Mouse (Mus musculus): ENCODE measurements around the gene Cab39. TPM values are rescaled to one million over a fixed set of nuclear protein-coding genes. Genes with fewer than 3 reads are reported as not detected.

Cab39 gene
- polyA plus RNA-seq, 1 experiment from 2014 or later, result 29.2 TPM

- Histone ChIP-seq H3K27me3 (no peaks in the 10 kb centered on the region), H3K27ac (no peak overlapping the region), H3K9ac (no peak overlapping the region), H3K36me3 (peaks cover 45% of the 10 kb centered on the region), H3K4me2 (no peak overlapping the region), H3K4me3 (no peak overlapping the region), H3K4me1 (no peaks in the 10 kb centered on the region), H3K9me3 (no peaks in the 10 kb centered on the region)
- ATAC-seq (ENCODE audit: insufficient number of reproducible peaks, insufficient read depth, low FRiP score, low TSS enrichment, low read depth), result no peak
- WGBS, result 95% methylated on average over 5 of the region's 5 CpGs
Observed at GRCm38 (mm10) chr1:85850851-85851250, 57.6 kb downstream of the Cab39 start.

- Histone ChIP-seq H3K4me2 (no peak overlapping the region), H3K4me3 (no peak overlapping the region), H3K9me3 (no peaks in the 10 kb centered on the region), H3K27me3 (no peaks in the 10 kb centered on the region), H3K27ac (no peak overlapping the region), H3K36me3 (peaks cover 31% of the 10 kb centered on the region), H3K9ac (no peak overlapping the region), H3K4me1 (no peaks in the 10 kb centered on the region)
- no peak for ATAC-seq (ENCODE audit: insufficient number of reproducible peaks, insufficient read depth, low FRiP score, low TSS enrichment, low read depth)
- 74% methylated on average over 2 of the region's 2 CpGs for WGBS
Observed at GRCm38 (mm10) chr1:85852996-85853689, 59.9 kb downstream of the Cab39 start.

GRCm38 (mm10) chr1:85853865-85854264, 60.6 kb downstream of the Cab39 start:
- Histone ChIP-seq H3K9ac (no peak overlapping the region), H3K4me2 (no peak overlapping the region), H3K27ac (no peak overlapping the region), H3K9me3 (no peaks in the 10 kb centered on the region), H3K27me3 (no peaks in the 10 kb centered on the region), H3K36me3 (peaks cover 24% of the 10 kb centered on the region), H3K4me3 (no peak overlapping the region), H3K4me1 (no peaks in the 10 kb centered on the region)
- WGBS, result 91% methylated on average over 2 of the region's 2 CpGs
- ATAC-seq (ENCODE audit: insufficient number of reproducible peaks, insufficient read depth, low FRiP score, low TSS enrichment, low read depth), result no peak

GRCm38 (mm10) chr1:85854475-85854874, 61.2 kb downstream of the Cab39 start:
- no peak overlapping the region for H3K4me3 ChIP-seq
- H3K4me1 ChIP-seq, result no peaks in the 10 kb centered on the region
- H3K27ac ChIP-seq, result no peak overlapping the region
- no peak overlapping the region for H3K9ac ChIP-seq
- no peaks in the 10 kb centered on the region for H3K9me3 ChIP-seq
- no peak overlapping the region for H3K4me2 ChIP-seq
- WGBS, result 63% methylated on average over 2 of the region's 2 CpGs
- no peaks in the 10 kb centered on the region for H3K27me3 ChIP-seq
- ATAC-seq (ENCODE audit: insufficient number of reproducible peaks, insufficient read depth, low FRiP score, low TSS enrichment, low read depth), result no peak
- peaks cover 18% of the 10 kb centered on the region for H3K36me3 ChIP-seq

DNA sequence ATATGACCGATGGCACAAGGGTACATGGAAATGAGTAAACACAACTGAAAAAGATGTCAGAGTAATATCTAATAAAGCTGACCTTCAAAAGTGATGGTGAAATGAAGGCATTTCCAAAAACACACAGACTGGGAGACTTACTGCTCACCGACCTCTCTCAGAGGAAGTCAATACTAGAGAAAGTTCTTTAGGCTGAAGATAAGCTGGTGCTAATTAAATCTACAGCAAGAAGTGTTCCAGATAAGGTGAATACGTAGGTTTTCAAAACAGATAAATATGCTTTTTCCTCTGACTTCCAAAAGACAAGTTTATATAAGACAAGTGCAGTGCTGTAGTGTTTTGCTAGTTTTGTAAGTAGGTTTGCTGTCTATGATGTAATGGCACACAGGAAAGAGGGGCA, 63.0 kb downstream of the Cab39 start:
- no peaks in the 10 kb centered on the region for H3K4me1 ChIP-seq
- ATAC-seq (ENCODE audit: insufficient number of reproducible peaks, insufficient read depth, low FRiP score, low TSS enrichment, low read depth), result no peak

GRCm38 (mm10) chr1:85857261-85857754, 64.1 kb downstream of the Cab39 start:
- Histone ChIP-seq H3K9ac (no peak overlapping the region), H3K27me3 (no peaks in the 10 kb centered on the region), H3K4me1 (no peaks in the 10 kb centered on the region), H3K27ac (no peak overlapping the region), H3K4me3 (no peak overlapping the region), H3K9me3 (peaks cover 10% of the 10 kb centered on the region; the same call in 1 of the 2 replicates), H3K4me2 (no peak overlapping the region), H3K36me3 (no peaks in the 10 kb centered on the region; the same call in 1 of the 2 replicates)
- 80% methylated on average over 6 of the region's 6 CpGs for WGBS
- ATAC-seq (ENCODE audit: insufficient number of reproducible peaks, insufficient read depth, low FRiP score, low TSS enrichment, low read depth), result no peak

More for the DNA sequence above, 63.0 kb downstream of the Cab39 start:
- H3K9ac ChIP-seq, result no peak overlapping the region
- no peak overlapping the region for H3K4me3 ChIP-seq
- WGBS, result 82% methylated on average over 3 of the region's 3 CpGs
- peaks cover 8% of the 10 kb centered on the region for H3K36me3 ChIP-seq
- H3K27ac ChIP-seq, result no peak overlapping the region
- no peaks in the 10 kb centered on the region for H3K27me3 ChIP-seq
- no peak overlapping the region for H3K4me2 ChIP-seq
- H3K9me3 ChIP-seq, result 0 out of 2 replicates have a peak, but pooled peaks cover 1% of the 10 kb centered on the region

- 76% methylated on average over 10 of the region's 10 CpGs for WGBS
- Histone ChIP-seq H3K4me2 (no peak overlapping the region), H3K27me3 (no peaks in the 10 kb centered on the region), H3K4me3 (no peak overlapping the region), H3K9me3 (peaks cover 11% of the 10 kb centered on the region; the same call in 1 of the 2 replicates), H3K36me3 (no peaks in the 10 kb centered on the region), H3K9ac (no peak overlapping the region), H3K27ac (no peak overlapping the region), H3K4me1 (no peaks in the 10 kb centered on the region)
- no peak for ATAC-seq (ENCODE audit: insufficient number of reproducible peaks, insufficient read depth, low FRiP score, low TSS enrichment, low read depth)
Observed at GRCm38 (mm10) chr1:85864383-85864782, 71.1 kb downstream of the Cab39 start.

GRCm38 (mm10) chr1:85870001-85870400, 76.8 kb downstream of the Cab39 start:
- no peaks in the 10 kb centered on the region for H3K4me1 ChIP-seq
- H3K4me3 ChIP-seq, result no peak overlapping the region
- WGBS, result 77% methylated on average over 7 of the region's 7 CpGs
- no peaks in the 10 kb centered on the region for H3K36me3 ChIP-seq
- H3K27ac ChIP-seq, result no peak overlapping the region
- H3K9ac ChIP-seq, result no peak overlapping the region
- no peak for ATAC-seq (ENCODE audit: insufficient number of reproducible peaks, insufficient read depth, low FRiP score, low TSS enrichment, low read depth)
- H3K27me3 ChIP-seq, result no peaks in the 10 kb centered on the region
- H3K9me3 ChIP-seq, result no peaks in the 10 kb centered on the region; the same call in 1 of the 2 replicates
- no peak overlapping the region for H3K4me2 ChIP-seq

GRCm38 (mm10) chr1:85870546-85870945, 77.3 kb downstream of the Cab39 start:
- no peak for ATAC-seq (ENCODE audit: insufficient number of reproducible peaks, insufficient read depth, low FRiP score, low TSS enrichment, low read depth)
- no peak overlapping the region for H3K9ac ChIP-seq
- WGBS, result 66% methylated on average over 2 of the region's 2 CpGs
- H3K36me3 ChIP-seq, result no peaks in the 10 kb centered on the region
- H3K9me3 ChIP-seq, result peaks cover 3% of the 10 kb centered on the region; the same call in 1 of the 2 replicates
- H3K27me3 ChIP-seq, result no peaks in the 10 kb centered on the region
- no peak overlapping the region for H3K4me3 ChIP-seq
- no peak overlapping the region for H3K4me2 ChIP-seq
- no peak overlapping the region for H3K27ac ChIP-seq
- no peaks in the 10 kb centered on the region for H3K4me1 ChIP-seq

GRCm38 (mm10) chr1:85882003-85882402, 88.8 kb downstream of the Cab39 start:
- 89% methylated on average over 12 of the region's 12 CpGs for WGBS
- no peak for ATAC-seq (ENCODE audit: insufficient number of reproducible peaks, insufficient read depth, low FRiP score, low TSS enrichment, low read depth)

DNA sequence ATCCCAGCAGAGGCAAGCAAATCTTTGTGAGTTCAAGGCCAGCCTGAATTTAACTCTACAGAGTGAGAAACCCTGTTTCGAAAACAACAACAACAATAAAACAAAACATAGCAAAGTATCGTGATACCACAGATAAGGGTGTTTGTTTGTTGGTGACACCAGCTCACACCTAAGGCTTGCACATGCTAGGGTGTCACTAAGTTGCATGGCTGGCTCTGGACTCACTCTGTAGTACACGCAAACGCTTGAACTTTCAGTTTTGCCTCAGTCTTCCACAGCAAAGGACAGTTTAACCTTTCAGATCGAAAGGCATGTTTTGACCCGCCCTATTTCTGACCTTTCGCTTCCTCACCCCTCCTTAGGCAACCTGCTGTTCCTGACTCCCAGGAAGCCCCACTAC, 94.0 kb downstream of the Cab39 start:
- no peaks in the 10 kb centered on the region for H3K27me3 ChIP-seq
- no peak overlapping the region for H3K9ac ChIP-seq
- peaks cover 9% of the 10 kb centered on the region; the same call in 1 of the 2 replicates for H3K9me3 ChIP-seq
- no peak for ATAC-seq (ENCODE audit: insufficient number of reproducible peaks, insufficient read depth, low FRiP score, low TSS enrichment, low read depth)
- whole genome bisulfite sequencing, result 86% methylated on average over 7 of the region's 7 CpGs
- H3K27ac ChIP-seq, result no peak overlapping the region
- H3K4me3 ChIP-seq, result no peak overlapping the region
- H3K4me1 ChIP-seq, result no peaks in the 10 kb centered on the region
- H3K36me3 ChIP-seq, result no peaks in the 10 kb centered on the region
- no peak overlapping the region for H3K4me2 ChIP-seq

More at GRCm38 (mm10) chr1:85882003-85882402, 88.8 kb downstream of the Cab39 start:
- Histone ChIP-seq H3K4me2 (no peak overlapping the region), H3K9me3 (peaks cover 32% of the 10 kb centered on the region), H3K4me1 (no peaks in the 10 kb centered on the region), H3K4me3 (no peak overlapping the region), H3K27me3 (no peaks in the 10 kb centered on the region), H3K9ac (no peak overlapping the region), H3K27ac (no peak overlapping the region), H3K36me3 (no peaks in the 10 kb centered on the region)

GRCm38 (mm10) chr1:85894231-85894747, 101.0 kb downstream of the Cab39 start, which contains the start of gene Itm2c:
TSS of gene Itm2c (plus strand) at chr1:85894281.
- Histone ChIP-seq H3K4me1 (peaks cover 42% of the 10 kb centered on the region), H3K9ac (peak within 1 kb of the TSS; percentile 86), H3K4me3 (peak within 1 kb of the TSS; percentile 85), H3K27ac (peak within 1 kb of the TSS; percentile 95), H3K4me2 (peak within 1 kb of the TSS; percentile 82), H3K36me3 (no peaks in the 10 kb centered on the region), H3K27me3 (no peaks in the 10 kb centered on the region), H3K9me3 (no peaks in the 10 kb centered on the region)
- peak; percentile 80 for ATAC-seq (ENCODE audit: insufficient number of reproducible peaks, insufficient read depth, low FRiP score, low TSS enrichment, low read depth)
- under 1% methylated on average over 35 of the region's 35 CpGs for WGBS
